Mouse (Mus musculus) CH12.LX (cell line): ENCODE data around the gene Tmem221.

ENCODE experiments used
- CTCF ChIP-seq, 2 experiments: IDR thresholded peaks in 1 of 2; conservative IDR thresholded peaks in 1 of 2; 2 replicates each; pipeline ENCODE4 v1.5.1; 2011 to 2012; ENCODE audit warnings: low read depth in 2 of 2, low read length in 2 of 2, improper control_type of control experiment in 1 of 2, inconsistent platforms in 1 of 2, mild to moderate bottlenecking in 1 of 2, moderate library complexity in 1 of 2
- ELF1 ChIP-seq: IDR thresholded peaks from 2 replicates; pipeline ENCODE4 v1.6.1; 2014; ENCODE audit warnings: low read depth, mild to moderate bottlenecking, inconsistent platforms, low read length, improper control_type of control experiment
- EP300 ChIP-seq: IDR thresholded peaks from 2 replicates; pipeline ENCODE4 v1.6.1; 2011; ENCODE audit warnings: low read length, improper control_type of control experiment
- GABPA ChIP-seq: IDR thresholded peaks from 2 replicates; pipeline ENCODE4 v1.6.1; 2012; ENCODE audit warnings: low read depth, low read length, improper control_type of control experiment, inconsistent platforms; ENCODE audit not compliant: insufficient replicate concordance
- MAFK ChIP-seq: IDR thresholded peaks from 2 replicates; pipeline ENCODE4 v1.6.1; 2011; ENCODE audit warnings: low read length, improper control_type of control experiment; ENCODE audit not compliant: insufficient replicate concordance
- MAX ChIP-seq: IDR thresholded peaks from 2 replicates; pipeline ENCODE4 v1.6.1; 2011; ENCODE audit warnings: low read length, improper control_type of control experiment
- MXI1 ChIP-seq: IDR thresholded peaks from 2 replicates; pipeline ENCODE4 v1.6.1; 2011; ENCODE audit warnings: mild to moderate bottlenecking, low read depth, low read length, improper control_type of control experiment
- POLR2A ChIP-seq: IDR thresholded peaks from 2 replicates; pipeline ENCODE4 v1.6.1; 2011; ENCODE audit warnings: low read depth, mild to moderate bottlenecking, improper control_type of control experiment, low read length
- RAD21 ChIP-seq: IDR thresholded peaks from 2 replicates; pipeline ENCODE4 v1.6.1; 2011; ENCODE audit warnings: low read depth, mild to moderate bottlenecking, low read length, improper control_type of control experiment, moderate library complexity
- TBP ChIP-seq: conservative IDR thresholded peaks from 2 replicates; pipeline ENCODE4 v1.6.1; 2011; ENCODE audit warnings: low read depth, low read length, improper control_type of control experiment
- UBTF ChIP-seq: IDR thresholded peaks from 2 replicates; pipeline ENCODE4 v1.6.1; 2012; ENCODE audit warnings: low read depth, mild to moderate bottlenecking, inconsistent platforms, low read length, improper control_type of control experiment, moderate library complexity
- ZKSCAN1 ChIP-seq: IDR thresholded peaks from 2 replicates; pipeline ENCODE4 v1.6.1; 2012; ENCODE audit warnings: low read depth, inconsistent platforms, low read length, improper control_type of control experiment, borderline replicate concordance
- ZNF384 ChIP-seq: IDR thresholded peaks from 2 replicates; pipeline ENCODE4 v1.6.1; 2012; ENCODE audit warnings: low read depth, low read length, improper control_type of control experiment, inconsistent platforms

- TF ChIP-seq CTCF (conservative IDR thresholded peaks at IDR 0.05 in 1 of 2, IDR thresholded peaks at IDR 0.05 in 1 of 2; ENCODE audit: low read depth in 2 of 2, low read length in 2 of 2), result 0 out of 4 replicates have a peak, but pooled peaks of 1 of the 2 experiments have one; percentile 12
- no peak for TF ChIP-seq GABPA
- no peak for TF ChIP-seq ELF1
- 0 out of 2 replicates have a peak, but pooled peaks have one; percentile 18 for TF ChIP-seq EP300
- TF ChIP-seq RAD21, result no peak
- TF ChIP-seq POLR2A, result peak; percentile 26; the same call in 1 of the 2 replicates
- no peak; the same call in 1 of the 2 replicates for TF ChIP-seq MXI1
- TF ChIP-seq MAX, result no peak; the same call in 1 of the 2 replicates
- no peak for TF ChIP-seq UBTF
- TF ChIP-seq TBP, result no peak
- no peak for TF ChIP-seq ZKSCAN1
- TF ChIP-seq ZNF384, result no peak
- no peak for TF ChIP-seq MAFK
Observed at GRCm38 (mm10) chr8:71535663-71536062, 23.0 kb downstream of the Tmem221 start.
